Mouse (Mus musculus) myocyte (in vitro differentiated cells): ENCODE measurements around the gene Map1a. TPM values are rescaled to one million over a fixed set of nuclear protein-coding genes. Genes with fewer than 3 reads are reported as not detected.

Source experiments
- H3K27me3 ChIP-seq: one replicate; pipeline ENCODE4 v1.6.1; 2011; ENCODE audit not compliant: control insufficient read depth, insufficient read depth, insufficient read length
- H3K36me3 ChIP-seq: one replicate; pipeline ENCODE4 v1.6.1; 2011; ENCODE audit not compliant: control insufficient read depth, insufficient read depth
- H3K4me2 ChIP-seq: one replicate; pipeline ENCODE4 v1.6.1; 2011; ENCODE audit warnings: low read depth, control low read depth
- H3K4me3 ChIP-seq: one replicate; pipeline ENCODE4 v1.5.1; 2011; ENCODE audit warnings: mild to moderate bottlenecking, control low read depth, moderate library complexity
- H3K79me2 ChIP-seq: one replicate; pipeline ENCODE4 v1.6.1; 2011; ENCODE audit not compliant: control insufficient read depth, insufficient read depth
- H3ac ChIP-seq: one replicate; pipeline ENCODE4 v1.6.1; 2011; ENCODE audit not compliant: control insufficient read depth, insufficient read length
- CEBPB ChIP-seq: IDR thresholded peaks from 2 replicates; pipeline ENCODE4 v1.6.1; 2011; ENCODE audit warnings: mild to moderate bottlenecking, moderate library complexity; ENCODE audit not compliant: poor library complexity, insufficient read depth, severe bottlenecking
- E2F4 ChIP-seq: IDR thresholded peaks from one replicate; pipeline ENCODE4 v1.6.1; 2011; ENCODE audit warnings: mild to moderate bottlenecking, control low read depth, moderate library complexity; ENCODE audit not compliant: insufficient read depth
- MAX ChIP-seq: IDR thresholded peaks from one replicate; pipeline ENCODE4 v1.6.1; 2011; ENCODE audit warnings: low read depth, mild to moderate bottlenecking, control low read depth
- MYOD1 ChIP-seq, 3 experiments: IDR thresholded peaks; one replicate each; pipeline ENCODE4 v1.6.1; 2011; ENCODE audit warnings: control low read depth in 2 of 3, low read depth in 2 of 3, mild to moderate bottlenecking in 2 of 3, moderate library complexity in 1 of 3; ENCODE audit not compliant: insufficient read length in 2 of 3, control insufficient read depth in 1 of 3
- MYOG ChIP-seq, 3 experiments: IDR thresholded peaks; one replicate each; pipeline ENCODE4 v1.6.1; 2011; ENCODE audit warnings: control low read depth in 2 of 3, low read depth in 2 of 3, mild to moderate bottlenecking in 2 of 3; ENCODE audit not compliant: insufficient read length in 2 of 3, control insufficient read depth in 1 of 3, insufficient read depth in 1 of 3
- POLR2A ChIP-seq: IDR thresholded peaks from one replicate; pipeline ENCODE4 v1.6.1; 2011; ENCODE audit warnings: low read depth, mild to moderate bottlenecking, control low read depth, moderate library complexity; ENCODE audit not compliant: insufficient read length
- POLR2AphosphoS2 ChIP-seq: IDR thresholded peaks from one replicate; pipeline ENCODE4 v1.6.1; 2011; ENCODE audit warnings: low read depth, control low read depth; ENCODE audit not compliant: insufficient read length
- REST ChIP-seq: IDR thresholded peaks from one replicate; pipeline ENCODE4 v1.6.1; 2011; ENCODE audit warnings: mild to moderate bottlenecking, control low read depth, moderate library complexity; ENCODE audit not compliant: insufficient read depth, insufficient read length
- SRF ChIP-seq: IDR thresholded peaks from one replicate; pipeline ENCODE4 v1.6.1; 2011; ENCODE audit warnings: low read depth; ENCODE audit not compliant: control insufficient read depth, insufficient read length
- TCF12 ChIP-seq: IDR thresholded peaks from one replicate; pipeline ENCODE4 v1.6.1; 2011; ENCODE audit warnings: mild to moderate bottlenecking, control low read depth; ENCODE audit not compliant: poor library complexity, insufficient read depth, severe bottlenecking
- TCF3 ChIP-seq: IDR thresholded peaks from one replicate; pipeline ENCODE4 v1.6.1; 2011; ENCODE audit warnings: low read depth, control low read depth; ENCODE audit not compliant: insufficient read length
- USF1 ChIP-seq: IDR thresholded peaks from one replicate; pipeline ENCODE4 v1.6.1; 2011; ENCODE audit warnings: low read depth, mild to moderate bottlenecking, control low read depth, moderate library complexity
- polyA plus RNA-seq: library from polyadenylated mRNA; unstranded; fragments of >200 nt; fragmentation: generic; extraction: Trizol; gene quantifications from one replicate; pipeline ENCODE4 v1.2.1, GENCODE M21; 2012; ENCODE audit warnings: missing spikeins

Map1a gene
- polyA plus RNA-seq, 1 experiment, result 40.7 TPM

DNA sequence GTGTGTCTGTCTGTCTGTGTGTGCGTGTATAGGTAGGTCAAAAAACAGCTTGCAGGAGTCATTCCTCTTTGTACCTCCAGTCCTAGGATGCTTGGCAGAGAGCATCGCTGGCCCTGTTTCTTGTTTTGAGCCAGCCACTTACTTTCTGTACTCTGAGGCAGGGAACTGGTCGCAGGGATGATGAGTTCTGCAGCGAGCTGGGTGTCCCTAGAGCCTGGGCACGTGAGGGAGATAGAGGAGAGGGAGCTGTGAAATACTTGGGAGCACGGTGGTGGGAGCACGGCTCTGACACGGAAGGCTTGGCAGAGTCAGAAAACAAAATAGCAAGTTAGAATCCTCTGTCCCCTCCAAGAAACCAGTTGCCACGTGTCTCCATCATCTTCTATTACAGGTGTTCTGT, 8.3 kb downstream of the Map1a start:
- H3K36me3 ChIP-seq, result peaks cover 21% of the 10 kb centered on the region
- no peak overlapping the region for H3ac ChIP-seq
- TF ChIP-seq CEBPB (no peak), POLR2A (no peak), E2F4 (no peak), TCF12 (no peak), SRF (no peak), POLR2AphosphoS2 (no peak), TCF3 (no peak), USF1 (no peak), MYOG (IDR thresholded peaks at IDR 0.05; ENCODE audit: control insufficient read depth in 1 of 3, insufficient read depth in 1 of 3, insufficient read length in 2 of 3, low read depth in 2 of 3) (no peak), MAX (no peak), REST (no peak)
- peak overlapping the region; percentile 97 for H3K4me2 ChIP-seq
- peaks cover 20% of the 10 kb centered on the region for H3K79me2 ChIP-seq
- no peaks in the 10 kb centered on the region for H3K27me3 ChIP-seq
- no peak overlapping the region for H3K4me3 ChIP-seq

DNA sequence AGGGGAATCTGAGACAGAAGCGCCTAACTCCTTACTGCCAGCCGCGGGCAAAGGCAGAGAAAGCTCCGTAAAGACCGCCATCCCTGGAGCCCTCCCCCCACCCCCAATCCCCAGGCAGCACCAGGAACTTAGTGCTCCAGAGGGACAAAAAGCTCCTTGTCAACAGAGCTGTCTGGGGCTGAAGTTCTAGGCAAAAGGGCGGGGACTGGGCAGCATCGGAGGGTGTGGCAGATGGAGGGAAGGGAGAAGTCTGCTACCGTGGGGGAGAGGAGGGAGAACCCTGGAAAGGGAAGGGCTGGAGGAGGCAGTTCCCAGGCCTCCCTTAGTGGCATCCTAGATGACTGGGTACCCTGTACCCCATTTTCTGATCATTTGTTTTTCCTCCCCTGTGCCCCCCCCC, 8.7 kb downstream of the Map1a start:
- no peaks in the 10 kb centered on the region for H3K27me3 ChIP-seq
- peaks cover 21% of the 10 kb centered on the region for H3K36me3 ChIP-seq
- peaks cover 20% of the 10 kb centered on the region for H3K79me2 ChIP-seq
- H3ac ChIP-seq, result no peak overlapping the region
- no peak overlapping the region for H3K4me2 ChIP-seq
- TF ChIP-seq TCF12 (no peak), MYOD1 (IDR thresholded peaks at IDR 0.05; ENCODE audit: control insufficient read depth in 1 of 3, insufficient read length in 2 of 3, low read depth in 2 of 3) (no peak), MAX (no peak), POLR2A (no peak), E2F4 (no peak), TCF3 (no peak), REST (no peak), CEBPB (no peak), USF1 (no peak), SRF (no peak), POLR2AphosphoS2 (no peak), MYOG (IDR thresholded peaks at IDR 0.05; ENCODE audit: control insufficient read depth in 1 of 3, insufficient read depth in 1 of 3, insufficient read length in 2 of 3, low read depth in 2 of 3) (no peak)
- H3K4me3 ChIP-seq, result no peak overlapping the region

DNA sequence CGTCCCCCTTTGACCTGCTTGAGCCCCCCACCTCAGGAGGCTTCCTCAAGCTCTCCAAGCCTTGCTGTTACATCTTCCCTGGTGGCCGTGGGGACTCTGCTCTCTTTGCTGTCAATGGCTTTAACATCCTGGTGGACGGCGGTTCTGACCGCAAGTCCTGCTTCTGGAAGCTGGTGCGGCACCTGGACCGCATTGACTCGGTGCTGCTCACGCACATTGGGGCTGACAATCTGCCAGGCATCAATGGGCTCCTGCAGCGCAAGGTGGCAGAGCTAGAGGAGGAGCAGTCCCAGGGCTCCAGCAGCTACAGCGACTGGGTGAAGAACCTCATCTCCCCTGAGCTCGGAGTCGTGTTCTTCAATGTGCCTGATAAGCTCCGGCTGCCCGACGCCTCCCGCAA, 10.1 kb downstream of the Map1a start:
- peaks cover 20% of the 10 kb centered on the region for H3K79me2 ChIP-seq
- no peak overlapping the region for H3K4me2 ChIP-seq
- H3K36me3 ChIP-seq, result peaks cover 29% of the 10 kb centered on the region
- no peak for TF ChIP-seq REST
- no peak for TF ChIP-seq SRF
- TF ChIP-seq CEBPB, result no peak
- no peak for TF ChIP-seq MAX
- no peak for TF ChIP-seq MYOD1 (IDR thresholded peaks at IDR 0.05; ENCODE audit: control insufficient read depth in 1 of 3, insufficient read length in 2 of 3, low read depth in 2 of 3)
- no peak for TF ChIP-seq POLR2AphosphoS2
- no peaks in the 10 kb centered on the region for H3K27me3 ChIP-seq
- no peak overlapping the region for H3ac ChIP-seq
- H3K4me3 ChIP-seq, result no peak overlapping the region

DNA sequence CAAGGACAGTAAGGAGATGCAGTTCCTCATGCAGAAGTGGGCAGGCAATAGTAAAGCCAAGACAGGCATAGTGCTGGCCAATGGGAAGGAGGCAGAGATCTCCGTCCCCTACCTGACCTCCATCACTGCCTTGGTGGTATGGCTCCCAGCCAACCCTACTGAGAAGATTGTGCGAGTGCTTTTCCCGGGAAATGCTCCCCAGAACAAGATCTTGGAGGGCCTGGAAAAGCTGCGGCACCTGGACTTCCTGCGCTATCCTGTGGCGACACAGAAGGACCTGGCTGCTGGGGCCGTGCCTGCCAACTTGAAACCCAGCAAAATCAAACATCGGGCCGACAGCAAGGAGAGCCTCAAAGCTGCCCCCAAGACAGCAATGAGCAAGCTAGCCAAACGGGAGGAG, 10.6 kb downstream of the Map1a start:
- H3K27me3 ChIP-seq, result no peaks in the 10 kb centered on the region
- H3K79me2 ChIP-seq, result peaks cover 20% of the 10 kb centered on the region
- no peak overlapping the region for H3ac ChIP-seq
- no peak overlapping the region for H3K4me2 ChIP-seq
- H3K36me3 ChIP-seq, result peaks cover 29% of the 10 kb centered on the region
- H3K4me3 ChIP-seq, result no peak overlapping the region
- TF ChIP-seq TCF3, result no peak
- no peak for TF ChIP-seq CEBPB
- TF ChIP-seq SRF, result no peak
- no peak for TF ChIP-seq MYOD1 (IDR thresholded peaks at IDR 0.05; ENCODE audit: control insufficient read depth in 1 of 3, insufficient read length in 2 of 3, low read depth in 2 of 3)
- TF ChIP-seq TCF12, result no peak
- no peak for TF ChIP-seq MAX
- no peak for TF ChIP-seq POLR2AphosphoS2

DNA sequence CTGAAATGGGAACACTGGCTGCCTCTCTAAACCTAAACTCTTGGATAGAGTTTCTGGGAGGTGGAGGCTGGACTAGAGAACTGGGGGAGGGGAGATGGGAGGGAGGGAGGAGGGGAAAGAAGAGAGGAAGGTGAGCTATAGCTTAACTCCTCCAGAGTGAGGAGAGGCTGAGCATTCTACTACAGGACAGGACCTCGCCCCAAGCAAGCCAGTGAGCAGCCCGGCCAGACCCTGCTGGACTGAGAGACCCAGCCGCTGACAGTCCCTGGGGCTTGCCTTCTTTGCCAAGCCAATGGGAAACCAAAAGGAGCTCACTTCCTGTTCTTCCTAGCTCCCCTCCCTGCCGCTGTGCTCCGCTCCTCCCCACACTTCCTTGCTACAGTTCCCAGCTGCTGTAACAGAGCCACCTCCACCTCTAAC, 19.6 kb downstream of the Map1a start:
- no peak overlapping the region for H3K4me3 ChIP-seq
- H3K36me3 ChIP-seq, result peaks cover 6% of the 10 kb centered on the region

More for the DNA sequence above, 19.6 kb downstream of the Map1a start:
- Histone ChIP-seq H3K27me3 (no peaks in the 10 kb centered on the region), H3ac (no peak overlapping the region), H3K4me2 (no peak overlapping the region), H3K79me2 (no peaks in the 10 kb centered on the region)
- TF ChIP-seq POLR2AphosphoS2 (peak; percentile 33), REST (no peak), E2F4 (no peak), MAX (no peak), TCF3 (no peak), MYOD1 (IDR thresholded peaks at IDR 0.05; ENCODE audit: control insufficient read depth in 1 of 3, insufficient read length in 2 of 3, low read depth in 2 of 3) (no peak), POLR2A (no peak)
